Mouse (Mus musculus) midbrain, embryonic 10.5 days (tissue): ENCODE data around the gene Fam47e. TPM values are rescaled to one million over a fixed set of nuclear protein-coding genes. Genes with fewer than 3 reads are reported as not detected.

Experiments used
- DNase-seq: peaks from one replicate; pipeline ENCODE4 v3.0.0-alpha.2; 2017; ENCODE audit warnings: low spot score
- H3K27ac ChIP-seq: fragments of 300-500 bp; sonication (generic); replicated peaks from 2 replicates; pipeline ENCODE4 v1.5.1; 2016; ENCODE audit warnings: mild to moderate bottlenecking
- H3K27me3 ChIP-seq: fragments of 300-500 bp; sonication (generic); 2 replicates; pipeline ENCODE4 v1.6.1; 2016; ENCODE audit warnings: low read depth, mild to moderate bottlenecking; ENCODE audit not compliant: poor library complexity, severe bottlenecking
- H3K36me3 ChIP-seq: fragments of 300-500 bp; sonication (generic); 2 replicates; pipeline ENCODE4 v1.6.1; 2016; ENCODE audit warnings: mild to moderate bottlenecking, moderate library complexity
- H3K4me1 ChIP-seq: fragments of 300-500 bp; sonication (generic); 2 replicates; pipeline ENCODE4 v1.6.1; 2016
- H3K4me3 ChIP-seq: fragments of 300-500 bp; sonication (generic); 2 replicates; pipeline ENCODE4 v1.5.1; 2016; ENCODE audit warnings: mild to moderate bottlenecking, moderate library complexity
- H3K9me3 ChIP-seq: fragments of 300-500 bp; sonication (generic); replicated peaks from 2 replicates; pipeline ENCODE4 v1.6.1; 2016; ENCODE audit warnings: mild to moderate bottlenecking
- WGBS: fragments of 180-500 bp; shearing (Covaris S2); methylation state at CpG from one replicate; pipeline ENCODE4 v1.1.7; 2016; 5-methylcytosine and 5-hydroxymethylcytosine counted together
- polyA plus RNA-seq: library from polyadenylated mRNA; unstranded; fragments of >200 nt; fragmentation: Nextera tagmentation; extraction: Ambion mirVana; gene quantifications from 2 replicates; pipeline ENCODE4 v1.2.1, GENCODE M21; 2016

Gene Fam47e
- polyA plus RNA-seq, 1 experiment from 2014 or later, result not detected

GRCm38 (mm10) chr5:92607492-92608229 lies 52.8 kb downstream of the Fam47e start:
- Histone ChIP-seq H3K27me3 (peaks cover 25% of the 10 kb centered on the region), H3K9me3 (no peaks in the 10 kb centered on the region), H3K27ac (no peak overlapping the region), H3K4me1 (peaks cover 12% of the 10 kb centered on the region), H3K4me3 (no peak overlapping the region), H3K36me3 (no peaks in the 10 kb centered on the region)
- DNase-seq, result no peak
- 92% methylated on average over 5 of the region's 5 CpGs for WGBS

- Histone ChIP-seq H3K27me3 (no peaks in the 10 kb centered on the region), H3K4me1 (no peaks in the 10 kb centered on the region), H3K27ac (no peak overlapping the region), H3K9me3 (no peaks in the 10 kb centered on the region), H3K4me3 (no peak overlapping the region), H3K36me3 (no peaks in the 10 kb centered on the region)
- WGBS, result 87% methylated on average over 4 of the region's 4 CpGs
- DNase-seq, result no peak
Observed at GRCm38 (mm10) chr5:92612756-92613155, 57.9 kb downstream of the Fam47e start.

- Histone ChIP-seq H3K27ac (no peak overlapping the region), H3K4me3 (no peak overlapping the region), H3K36me3 (no peaks in the 10 kb centered on the region), H3K4me1 (no peaks in the 10 kb centered on the region), H3K9me3 (no peaks in the 10 kb centered on the region; the same call in 1 of the 2 replicates), H3K27me3 (no peaks in the 10 kb centered on the region)
- DNase-seq, result no peak
- WGBS, result 86% methylated on average over 5 of the region's 5 CpGs
Observed at GRCm38 (mm10) chr5:92621883-92622282, 67.0 kb downstream of the Fam47e start.

- H3K27ac ChIP-seq, result no peak overlapping the region
- 90% methylated on average over 7 of the region's 7 CpGs for WGBS
- H3K4me3 ChIP-seq, result no peak overlapping the region
- H3K36me3 ChIP-seq, result no peaks in the 10 kb centered on the region
- no peaks in the 10 kb centered on the region for H3K4me1 ChIP-seq
- no peaks in the 10 kb centered on the region; the same call in 1 of the 2 replicates for H3K9me3 ChIP-seq
- H3K27me3 ChIP-seq, result no peaks in the 10 kb centered on the region
- no peak for DNase-seq
Observed at GRCm38 (mm10) chr5:92627896-92628295, 73.0 kb downstream of the Fam47e start.

GRCm38 (mm10) chr5:92633526-92633925 lies 78.7 kb downstream of the Fam47e start:
- Histone ChIP-seq H3K4me1 (no peaks in the 10 kb centered on the region), H3K36me3 (no peaks in the 10 kb centered on the region), H3K9me3 (no peaks in the 10 kb centered on the region), H3K27me3 (no peaks in the 10 kb centered on the region), H3K4me3 (no peak overlapping the region), H3K27ac (no peak overlapping the region)
- no peak for DNase-seq
- 62% methylated on average over 4 of the region's 4 CpGs for WGBS

- no peak overlapping the region for H3K4me3 ChIP-seq
- no peaks in the 10 kb centered on the region for H3K9me3 ChIP-seq
- DNase-seq, result no peak
- WGBS, result 81% methylated on average over 3 of the region's 3 CpGs
- no peaks in the 10 kb centered on the region for H3K36me3 ChIP-seq
- no peaks in the 10 kb centered on the region for H3K4me1 ChIP-seq
- no peak overlapping the region for H3K27ac ChIP-seq
- no peaks in the 10 kb centered on the region for H3K27me3 ChIP-seq
Observed at GRCm38 (mm10) chr5:92634916-92635315, 80.0 kb downstream of the Fam47e start.

GRCm38 (mm10) chr5:92635891-92636290 lies 81.0 kb downstream of the Fam47e start:
- no peaks in the 10 kb centered on the region for H3K36me3 ChIP-seq
- 90% methylated on average over 5 of the region's 5 CpGs for WGBS

GRCm38 (mm10) chr5:92640861-92641260 lies 86.0 kb downstream of the Fam47e start:
- no peaks in the 10 kb centered on the region for H3K36me3 ChIP-seq
- no peaks in the 10 kb centered on the region for H3K27me3 ChIP-seq
- H3K9me3 ChIP-seq, result no peaks in the 10 kb centered on the region
- no peak for DNase-seq
- H3K4me3 ChIP-seq, result no peak overlapping the region
- WGBS, result 91% methylated on average over 3 of the region's 3 CpGs
- no peak overlapping the region for H3K27ac ChIP-seq
- no peaks in the 10 kb centered on the region for H3K4me1 ChIP-seq

More at GRCm38 (mm10) chr5:92635891-92636290, 81.0 kb downstream of the Fam47e start:
- no peaks in the 10 kb centered on the region for H3K9me3 ChIP-seq
- H3K4me3 ChIP-seq, result no peak overlapping the region
- H3K4me1 ChIP-seq, result no peaks in the 10 kb centered on the region
- no peak for DNase-seq
- H3K27ac ChIP-seq, result no peak overlapping the region
- H3K27me3 ChIP-seq, result no peaks in the 10 kb centered on the region

Other genes with a start within 250 kb of the Fam47e start
- gene Sdad1, start 244.6 kb upstream of the Fam47e start, polyA plus RNA-seq, result 48.8 and 52.9 TPM in 2 replicates
- gene Cxcl9, start 227.0 kb upstream of the Fam47e start, polyA plus RNA-seq, result not detected in 2 replicates
- gene Art3, start 223.2 kb upstream of the Fam47e start, polyA plus RNA-seq, result 0.98 and 1.6 TPM in 2 replicates
- 0.17 and 0.36 TPM in 2 replicates for gene Cxcl10, start 206.2 kb upstream of the Fam47e start, polyA plus RNA-seq
- gene Nup54, start 119.8 kb upstream of the Fam47e start, polyA plus RNA-seq, result 63.4 and 70.0 TPM in 2 replicates
- 9.3 and 11.8 TPM in 2 replicates for gene Scarb2, start 48.2 kb upstream of the Fam47e start, polyA plus RNA-seq
- 6.7 and 7.5 TPM in 2 replicates for gene Stbd1, start 48.0 kb downstream of the Fam47e start, polyA plus RNA-seq
- 0.85 and 0.89 TPM in 2 replicates for gene Ccdc158, start 120.2 kb downstream of the Fam47e start, polyA plus RNA-seq
- 5.8 and 8.3 TPM in 2 replicates for gene Shroom3, start 128.4 kb downstream of the Fam47e start, polyA plus RNA-seq